Mouse (Mus musculus): ENCODE results near the gene Trim65.

Gene Trim65

GRCm38 (mm10) chr11:116088741-116089394 lies 42.1 kb downstream of the Trim65 start:
- DNase-seq (ENCODE audit: low read depth, low spot score) = no peak

GRCm38 (mm10) chr11:116088188-116088587 lies 42.7 kb downstream of the Trim65 start:
- no peak for DNase-seq (ENCODE audit: low read depth, low spot score)

GRCm38 (mm10) chr11:116087194-116088130 lies 43.5 kb downstream of the Trim65 start:
- peak; percentile 89 for DNase-seq (ENCODE audit: low read depth, low spot score)

DNA sequence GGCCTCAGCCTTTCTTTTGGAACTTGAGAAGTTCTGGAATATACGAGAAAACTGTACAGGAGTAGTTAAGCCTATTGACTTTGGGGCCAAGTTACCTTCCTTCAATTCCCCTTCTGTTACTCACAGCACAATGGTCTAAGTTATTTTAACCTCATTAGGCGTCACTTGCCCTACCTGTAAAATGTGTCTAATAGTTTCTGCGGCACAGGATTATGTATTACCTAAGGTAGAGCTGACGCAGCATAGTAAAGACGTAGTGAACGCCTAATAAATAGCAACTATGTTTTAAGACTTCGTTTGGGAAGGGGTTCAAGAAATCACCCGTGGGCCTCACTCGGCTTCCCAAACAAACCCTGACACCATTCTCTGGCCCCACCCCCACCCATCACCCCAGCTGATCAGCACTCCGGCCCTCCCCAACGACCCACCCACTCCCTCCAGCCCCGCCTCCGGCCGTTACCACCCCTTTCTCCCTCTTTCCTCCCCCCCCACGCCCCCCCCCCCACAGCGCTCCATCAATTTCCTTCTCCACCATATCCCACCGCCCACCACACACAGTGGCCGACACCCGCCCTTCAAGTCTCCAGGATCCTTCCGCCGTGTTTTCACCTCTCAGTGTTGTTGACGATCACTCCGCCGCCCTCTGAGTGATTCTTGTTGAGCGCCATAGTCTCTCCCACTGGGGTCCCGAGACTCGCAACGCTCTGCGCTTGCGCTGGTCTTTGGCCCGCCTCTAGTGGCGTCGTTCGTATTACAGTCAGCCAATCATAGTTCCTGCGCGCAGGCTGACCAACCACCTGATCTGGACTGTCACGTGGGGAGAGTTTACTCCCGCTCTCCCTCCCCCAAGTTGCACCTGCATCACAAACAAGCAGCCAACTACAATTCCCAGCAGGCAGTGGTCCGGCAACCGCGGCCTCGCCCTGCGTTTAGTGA lies 44.4 kb downstream of the Trim65 start, which contains the start of gene Wbp2:
Wbp2 (minus strand) TSS at position 738 of the 936 bp plus-strand sequence.
- DNase-seq (ENCODE audit: low read depth, low spot score) = peak; percentile 100

DNA sequence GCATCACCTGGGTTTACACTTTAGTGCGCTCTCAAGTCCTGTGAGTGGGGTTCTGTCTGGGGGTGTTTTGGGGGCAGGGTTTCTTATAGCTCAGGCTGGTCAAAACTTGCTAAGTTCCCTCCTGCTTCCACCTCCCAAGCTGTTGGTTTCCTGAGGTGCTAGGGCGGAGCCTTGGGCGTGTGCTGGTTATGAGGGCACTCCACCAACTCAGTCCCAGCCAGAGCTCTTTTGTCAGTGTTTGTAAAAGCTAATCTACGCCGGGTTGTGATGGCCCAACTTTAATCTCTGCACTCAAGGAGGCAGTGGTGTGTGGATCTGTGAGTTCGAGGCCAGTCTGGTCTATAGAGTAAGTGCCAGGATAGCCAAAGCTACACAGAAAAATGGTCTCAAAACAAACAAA lies 46.8 kb downstream of the Trim65 start:
- no peak for DNase-seq (ENCODE audit: low read depth, low spot score)

DNA sequence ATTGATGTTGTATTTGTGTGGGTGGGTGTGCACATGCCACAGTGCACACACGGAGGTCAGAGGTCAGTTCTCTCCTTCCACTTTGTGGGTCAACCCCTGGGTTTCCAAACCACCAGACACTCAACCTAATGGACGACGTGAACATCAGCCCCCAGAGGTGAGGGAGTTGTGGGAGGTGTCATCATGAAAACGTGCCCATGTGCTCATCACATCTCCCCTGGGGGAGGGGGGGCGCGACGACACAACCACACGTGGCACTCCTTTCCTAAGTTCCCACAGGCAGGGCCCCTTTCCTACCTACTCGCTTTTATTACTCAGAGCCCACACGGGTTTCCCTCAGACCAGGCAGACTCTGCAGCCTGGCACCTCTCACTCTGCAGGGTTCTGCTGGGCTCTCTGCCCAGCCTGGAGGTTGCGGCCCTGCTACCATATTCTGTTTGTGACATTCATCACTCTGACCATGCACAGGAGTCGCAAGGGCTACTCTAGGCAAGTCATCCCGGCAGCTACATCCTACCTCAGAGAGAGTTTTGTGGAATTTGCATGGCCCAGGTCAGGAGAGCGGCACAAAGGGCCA lies 47.7 kb downstream of the Trim65 start:
- no peak for DNase-seq (ENCODE audit: low read depth, low spot score)

DNA sequence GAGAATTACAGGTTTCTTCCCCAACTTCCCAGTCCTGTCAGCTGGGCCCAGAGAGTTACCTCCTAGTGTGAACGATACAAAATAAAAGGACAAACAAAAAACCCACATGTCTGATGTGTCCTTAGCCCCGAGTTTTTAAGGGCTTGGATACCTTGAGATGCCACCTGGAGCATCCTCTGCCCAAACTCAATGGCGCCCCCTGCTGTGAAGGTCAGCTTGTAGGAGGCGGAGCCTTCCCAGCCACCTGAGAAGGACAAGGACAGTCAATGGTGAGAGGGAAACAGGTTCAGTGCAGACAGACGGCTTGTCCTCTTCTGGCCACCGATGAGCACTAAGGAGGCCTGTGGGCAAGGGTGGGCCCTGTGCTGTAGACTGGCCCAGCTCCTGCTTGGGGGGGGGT lies 49.8 kb downstream of the Trim65 start:
- no peak for DNase-seq (ENCODE audit: low read depth, low spot score)

DNA sequence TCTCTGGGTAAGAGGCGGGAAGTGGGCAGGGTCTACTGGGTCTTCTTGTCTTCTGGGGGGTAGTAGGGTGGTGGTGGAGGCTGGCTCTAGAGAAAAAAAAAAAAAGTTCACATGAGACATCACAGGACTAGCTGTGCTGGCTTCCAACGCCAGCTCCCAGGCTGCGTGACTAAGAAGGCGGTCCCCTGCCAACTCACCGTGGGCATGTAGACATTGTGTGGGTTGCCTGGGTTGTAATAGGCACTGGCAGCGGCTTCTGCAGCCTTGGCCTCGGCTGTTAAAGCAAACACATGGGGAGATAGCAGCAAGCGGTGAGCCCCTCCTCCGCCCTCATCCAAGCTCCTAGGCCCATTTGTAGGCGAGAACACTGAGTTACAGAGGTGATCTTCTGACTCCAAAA lies 51.4 kb downstream of the Trim65 start:
- DNase-seq (ENCODE audit: low read depth, low spot score) = no peak

GRCm38 (mm10) chr11:116078676-116079320 lies 52.1 kb downstream of the Trim65 start:
- peak; percentile 68 for DNase-seq (ENCODE audit: low read depth, low spot score)

- peak; percentile 52 for DNase-seq (ENCODE audit: low read depth, low spot score)
Observed at GRCm38 (mm10) chr11:116078221-116078620, 52.7 kb downstream of the Trim65 start.

- no peak for DNase-seq (ENCODE audit: low read depth, low spot score)
Observed at GRCm38 (mm10) chr11:116077446-116078204, 53.3 kb downstream of the Trim65 start, which contains the start of gene Unc13d. TSS of gene Unc13d (minus strand) at chr11:116077961.

DNA sequence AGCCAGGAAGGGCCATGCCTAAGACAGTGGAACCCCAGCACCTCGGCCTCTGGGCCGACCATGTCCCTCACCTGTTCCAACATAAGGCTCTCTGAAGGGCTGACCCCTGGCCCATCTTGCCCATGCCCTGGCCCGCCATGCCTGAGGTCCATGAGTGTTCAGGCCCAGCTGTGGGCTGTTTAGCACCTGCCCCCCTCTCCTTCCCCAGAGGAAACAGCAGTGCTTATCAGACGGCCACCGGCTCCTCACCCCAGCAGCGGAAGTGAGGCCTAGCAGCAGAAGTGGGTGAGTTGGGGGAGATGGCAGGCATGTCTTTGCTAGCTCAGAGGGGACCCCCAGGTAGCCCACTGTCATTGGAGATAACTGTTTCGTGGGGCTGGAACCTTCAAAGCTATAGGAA lies 54.1 kb downstream of the Trim65 start:
- no peak for DNase-seq (ENCODE audit: low read depth, low spot score)

DNA sequence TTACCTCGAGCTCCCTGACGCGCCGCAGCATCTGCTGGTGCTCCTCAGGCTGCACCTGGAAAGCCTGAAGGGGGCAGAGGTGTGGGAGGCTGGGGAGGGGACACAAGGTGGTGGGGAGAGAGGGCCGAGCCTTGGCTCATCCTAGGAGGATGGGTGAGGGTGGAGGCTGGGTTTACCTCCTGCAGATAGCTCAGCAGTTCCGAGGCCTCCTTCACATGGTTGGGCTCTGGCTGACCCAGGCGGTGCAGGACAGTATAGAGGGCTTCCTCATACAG lies 54.7 kb downstream of the Trim65 start:
- no peak for DNase-seq (ENCODE audit: low read depth, low spot score)

- no peak for DNase-seq (ENCODE audit: low read depth, low spot score)
Observed at GRCm38 (mm10) chr11:116075539-116076265, 55.2 kb downstream of the Trim65 start.

GRCm38 (mm10) chr11:116074436-116074991 lies 56.4 kb downstream of the Trim65 start:
- DNase-seq (ENCODE audit: low read depth, low spot score) = no peak

DNA sequence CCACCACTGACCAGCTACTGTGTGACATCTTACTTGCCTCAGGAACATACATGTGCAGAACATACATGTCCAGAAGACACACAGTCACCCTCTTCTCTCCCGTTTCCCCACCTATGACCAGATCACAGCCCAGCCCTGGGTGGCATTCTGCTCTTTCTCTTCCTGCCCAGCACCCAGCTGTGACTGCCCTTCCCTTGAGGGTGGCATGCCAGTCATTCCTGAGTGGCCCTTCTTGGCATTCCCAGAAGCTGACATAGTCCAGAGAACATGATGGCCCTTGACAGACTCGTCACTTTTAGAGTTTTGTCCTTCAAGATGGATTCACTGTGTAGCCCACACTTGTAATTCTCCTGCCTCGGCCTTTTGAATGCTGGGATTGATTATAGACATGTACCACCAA lies 58.3 kb downstream of the Trim65 start:
- no peak for DNase-seq (ENCODE audit: low read depth, low spot score)
